Mouse (Mus musculus) right cerebral cortex, postnatal 10 days (tissue): ENCODE measurements around the gene Napsa.

Experiments used
- DNase-seq, 2 experiments: peaks; one replicate each; pipeline ENCODE4 v3.0.0; 2021; ENCODE audit warnings: low spot score in 2 of 2

The Napsa gene

DNA sequence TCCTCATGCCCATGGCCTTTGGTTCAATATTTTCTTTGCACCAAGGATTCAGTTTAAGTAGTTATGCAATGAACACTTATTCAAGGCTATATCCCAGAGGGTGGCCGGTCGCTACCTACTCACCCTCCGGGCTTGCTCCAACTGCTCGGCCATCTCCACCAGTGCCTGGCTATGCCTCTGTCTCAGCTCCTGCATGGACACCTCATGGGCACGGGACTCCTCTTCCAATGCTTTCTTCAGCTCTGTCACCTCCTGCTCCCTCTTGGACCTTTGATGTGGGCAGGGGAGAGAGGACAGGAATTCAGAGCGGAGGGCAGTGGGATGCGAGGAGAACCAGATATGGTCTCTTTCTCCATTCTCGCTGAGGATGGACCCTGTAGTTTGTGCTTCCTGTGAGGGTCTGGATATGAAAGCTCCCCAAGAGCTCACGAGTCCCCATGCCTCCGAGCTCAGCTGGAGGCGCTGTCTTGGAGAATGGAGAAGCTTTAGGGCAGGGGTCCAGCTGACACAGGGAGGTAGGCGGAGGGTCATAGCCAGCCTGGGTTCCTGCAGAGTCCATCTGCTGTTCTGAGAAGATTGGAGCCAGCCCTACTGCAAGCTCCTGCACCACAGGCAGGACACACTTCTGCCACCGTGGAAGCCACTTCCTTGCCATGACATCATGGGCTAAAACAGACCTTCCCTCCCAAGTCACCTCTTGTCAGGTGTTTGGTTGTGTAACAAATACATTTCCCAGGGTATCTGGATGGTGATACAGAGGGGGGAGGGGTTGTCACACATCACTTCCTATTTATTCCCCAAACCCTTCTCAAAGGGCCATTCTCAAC, 53.3 kb downstream of the Napsa start:
- DNase-seq, result no peak

DNA sequence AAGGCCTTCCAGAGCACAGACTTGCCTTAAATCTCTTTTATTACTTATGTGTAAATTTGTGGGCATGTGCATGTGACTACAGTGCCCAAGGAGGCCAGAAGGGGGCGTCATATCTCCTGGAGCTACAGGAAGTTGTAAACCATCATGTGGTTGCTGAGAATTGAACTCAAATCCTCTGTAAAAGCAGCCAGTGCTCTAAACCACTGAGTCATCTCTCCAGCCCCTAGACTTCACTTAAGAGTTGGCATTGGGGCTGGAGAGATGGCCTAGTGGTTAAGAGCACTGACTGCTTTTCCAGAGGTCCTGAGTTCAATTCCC, 53.8 kb downstream of the Napsa start:
- DNase-seq, result no peak

DNA sequence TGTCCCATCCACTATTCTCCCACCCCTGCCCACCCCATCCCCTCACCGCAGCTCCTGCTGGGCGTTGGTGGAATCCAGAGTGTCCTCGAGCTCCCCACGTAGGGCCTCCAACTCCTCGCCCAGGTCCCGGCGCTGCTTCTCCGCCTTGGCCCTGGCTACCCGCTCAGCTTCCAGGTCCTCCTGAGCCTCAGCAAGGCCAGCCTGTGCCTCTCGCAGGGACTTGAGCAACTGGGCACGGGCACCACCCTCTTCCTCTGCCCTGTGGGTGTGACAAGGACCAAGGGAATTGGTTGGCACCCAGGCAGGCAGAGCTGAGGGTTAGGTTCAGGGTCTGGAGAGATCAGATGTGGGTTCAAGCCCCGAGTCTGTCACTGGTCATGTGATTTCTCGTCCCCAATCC, 54.8 kb downstream of the Napsa start:
- no peak for DNase-seq

DNA sequence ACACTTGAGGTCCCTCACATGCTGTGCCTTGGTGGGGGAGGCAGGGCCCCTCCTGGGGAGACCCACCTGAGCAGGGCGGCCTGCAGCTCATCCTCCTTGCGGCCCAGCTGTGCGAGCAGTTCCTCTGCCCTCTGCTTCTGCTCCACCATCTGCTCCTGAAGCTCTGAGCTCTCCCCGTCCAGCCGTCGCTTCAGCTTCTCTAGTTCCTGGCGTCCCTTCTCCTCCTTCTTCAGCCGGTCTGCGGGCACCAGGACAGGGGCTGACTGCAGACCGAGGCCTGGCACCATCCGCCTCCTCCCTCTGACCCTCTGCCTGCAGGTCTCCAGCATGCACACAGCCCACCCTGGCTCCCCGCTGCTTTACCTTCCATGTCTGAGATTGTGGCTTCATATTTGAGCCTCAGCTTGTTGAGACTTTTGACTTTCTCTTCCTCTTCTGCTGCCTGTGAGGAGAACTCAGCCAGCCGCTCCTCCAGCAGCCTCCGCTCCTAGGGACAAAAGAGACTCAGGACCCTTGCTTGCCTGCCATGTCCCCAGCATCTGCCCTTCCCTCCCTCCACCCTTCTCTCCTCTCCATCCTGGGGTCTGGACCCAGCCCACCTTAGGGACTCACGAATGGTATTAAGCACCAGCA, 56.3 kb downstream of the Napsa start:
- no peak for DNase-seq

DNA sequence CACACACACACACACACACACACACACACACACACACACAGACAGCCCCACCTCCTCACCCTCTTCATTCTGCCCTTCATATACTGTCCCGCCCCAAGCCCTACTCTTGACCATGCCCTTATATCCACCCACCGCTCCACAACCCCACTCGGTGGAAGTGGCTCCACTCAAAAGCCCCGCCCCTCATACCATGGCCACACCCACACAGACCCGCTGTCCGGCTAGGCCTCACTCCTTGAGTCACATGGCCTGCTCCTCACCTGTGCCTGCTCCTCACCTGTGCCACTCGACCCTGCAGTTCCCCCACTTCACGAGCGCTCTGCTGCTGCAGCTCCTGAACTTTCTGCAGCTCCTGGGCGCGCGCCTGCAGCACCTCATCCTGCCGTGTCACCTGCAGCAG, 58.3 kb downstream of the Napsa start:
- no peak for DNase-seq

DNA sequence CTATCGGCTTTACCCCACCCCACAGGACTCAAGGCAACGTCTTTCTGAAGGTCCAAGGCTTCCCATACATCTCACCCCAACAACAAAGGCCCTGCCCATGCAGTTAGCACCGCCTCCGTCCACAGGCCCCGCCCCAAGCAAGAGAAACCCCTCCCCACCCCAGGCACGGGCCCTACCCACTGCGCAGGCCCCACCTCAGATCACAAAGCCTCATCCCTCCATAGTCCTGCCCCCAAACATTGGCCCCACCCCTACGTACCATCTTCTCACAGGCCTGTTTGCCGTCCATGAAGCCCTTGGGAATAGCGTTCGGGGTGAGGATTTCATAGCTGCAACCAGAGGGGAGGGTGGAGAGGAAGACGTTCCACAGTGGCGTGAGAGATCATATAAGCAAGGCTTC, 60.5 kb downstream of the Napsa start:
- no peak for DNase-seq

DNA sequence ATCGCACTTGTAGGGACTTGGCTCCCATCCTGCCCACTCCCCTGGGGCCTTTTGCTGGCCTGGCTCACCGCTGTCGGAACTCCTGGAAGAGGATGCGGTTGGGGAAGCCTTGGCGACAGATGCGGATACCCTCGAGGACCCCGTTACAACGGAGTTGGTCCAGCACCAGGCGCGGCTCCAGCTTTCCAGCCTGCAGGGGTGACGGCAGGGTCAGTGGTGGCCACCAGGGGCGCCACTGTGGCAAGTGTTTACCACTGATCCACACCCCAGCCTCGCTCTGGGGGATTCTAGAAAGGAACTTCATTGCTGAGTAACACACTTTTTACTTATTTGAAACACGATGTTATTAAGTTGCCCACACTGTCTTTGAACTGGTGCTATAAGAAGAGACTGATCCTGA, 61.2 kb downstream of the Napsa start:
- DNase-seq, result no peak
